Mouse (Mus musculus) CH12.LX (cell line): ENCODE measurements around the gene Dusp22. TPM values are rescaled to one million over a fixed set of nuclear protein-coding genes. Genes with fewer than 3 reads are reported as not detected.
A peak's percentile ranks its signal among the peaks of the same experiment; 100 is the strongest.

ENCODE experiments used
- DNase-seq: peaks from one replicate; pipeline ENCODE4 v3.0.0-alpha.2; 2013; ENCODE audit errors: extremely low read depth
- H3K27ac ChIP-seq: 2 replicates; pipeline ENCODE4 v1.5.1; 2012; ENCODE audit warnings: low read depth, mild to moderate bottlenecking, control low read depth, moderate library complexity; ENCODE audit not compliant: insufficient read depth
- H3K27me3 ChIP-seq: replicated peaks from 2 replicates; pipeline ENCODE3; 2012; ENCODE audit warnings: inconsistent platforms
- H3K36me3 ChIP-seq, 2 experiments: replicated peaks in 1 of 2; 2 replicates each; pipeline versions ENCODE3 to v1.6.1; 2012; ENCODE audit warnings: inconsistent platforms in 1 of 2, low read length in 1 of 2, mild to moderate bottlenecking in 1 of 2, mixed read lengths in 1 of 2, moderate library complexity in 1 of 2; ENCODE audit not compliant: control insufficient read depth in 1 of 2, insufficient read depth in 1 of 2
- H3K4me1 ChIP-seq, 2 experiments: 2 replicates each; pipeline ENCODE4 v1.6.1; 2012; ENCODE audit warnings: inconsistent platforms in 1 of 2, moderate library complexity in 1 of 2; ENCODE audit not compliant: insufficient read depth in 2 of 2, control insufficient read depth in 1 of 2
- H3K4me2 ChIP-seq: 2 replicates; pipeline ENCODE4 v1.6.1; 2012; ENCODE audit warnings: low read depth, mild to moderate bottlenecking, control low read depth; ENCODE audit not compliant: poor library complexity, insufficient read depth, severe bottlenecking
- H3K4me3 ChIP-seq, 3 experiments: fragments of 150-350 bp in 1 of 3; sonication (generic) in 1 of 3; replicated peaks in 1 of 3; 2 replicates each; pipeline versions ENCODE3 to v1.5.1; 2011 to 2012; ENCODE audit warnings: low read depth in 2 of 3, low read length in 2 of 3, mild to moderate bottlenecking in 2 of 3, moderate library complexity in 2 of 3, control low read depth in 1 of 3, improper control_type of control experiment in 1 of 3, inconsistent platforms in 1 of 3, mixed read lengths in 1 of 3; ENCODE audit not compliant: poor library complexity in 1 of 3
- H3K79me2 ChIP-seq: replicated peaks from 2 replicates; pipeline ENCODE4 v1.6.1; 2012; ENCODE audit warnings: mild to moderate bottlenecking, moderate library complexity; ENCODE audit not compliant: control insufficient read depth, poor library complexity, insufficient read depth, severe bottlenecking; ENCODE audit errors: extremely low read depth
- H3K9ac ChIP-seq: 2 replicates; pipeline ENCODE4 v1.6.1; 2012; ENCODE audit warnings: low read depth, mild to moderate bottlenecking, control low read depth, moderate library complexity; ENCODE audit not compliant: insufficient read depth
- H3K9me3 ChIP-seq: replicated peaks from 2 replicates; pipeline ENCODE3; 2012; ENCODE audit warnings: low read length, inconsistent platforms, mixed read lengths
- BHLHE40 ChIP-seq: IDR thresholded peaks from 2 replicates; pipeline ENCODE4 v1.6.1; 2011; ENCODE audit warnings: mild to moderate bottlenecking, low read depth, low read length, improper control_type of control experiment
- CHD1 ChIP-seq: IDR thresholded peaks from 2 replicates; pipeline ENCODE4 v1.6.1; 2012; ENCODE audit warnings: low read depth, low read length, improper control_type of control experiment, inconsistent platforms
- CHD2 ChIP-seq: IDR thresholded peaks from 2 replicates; pipeline ENCODE4 v1.6.1; 2011; ENCODE audit warnings: low read length, improper control_type of control experiment
- CTCF ChIP-seq, 2 experiments: IDR thresholded peaks in 1 of 2; conservative IDR thresholded peaks in 1 of 2; 2 replicates each; pipeline ENCODE4 v1.5.1; 2011 to 2012; ENCODE audit warnings: low read depth in 2 of 2, low read length in 2 of 2, improper control_type of control experiment in 1 of 2, inconsistent platforms in 1 of 2, mild to moderate bottlenecking in 1 of 2, moderate library complexity in 1 of 2
- E2F4 ChIP-seq: IDR thresholded peaks from 2 replicates; pipeline ENCODE4 v1.6.1; 2011; ENCODE audit warnings: low read depth, low read length, improper control_type of control experiment; ENCODE audit not compliant: insufficient replicate concordance
- ELF1 ChIP-seq: IDR thresholded peaks from 2 replicates; pipeline ENCODE4 v1.6.1; 2014; ENCODE audit warnings: low read depth, mild to moderate bottlenecking, inconsistent platforms, low read length, improper control_type of control experiment
- EP300 ChIP-seq: IDR thresholded peaks from 2 replicates; pipeline ENCODE4 v1.6.1; 2011; ENCODE audit warnings: low read length, improper control_type of control experiment
- ETS1 ChIP-seq: conservative IDR thresholded peaks from 2 replicates; pipeline ENCODE4 v1.6.1; 2012; ENCODE audit warnings: low read depth, mild to moderate bottlenecking, inconsistent platforms, low read length, improper control_type of control experiment, moderate library complexity
- GABPA ChIP-seq: IDR thresholded peaks from 2 replicates; pipeline ENCODE4 v1.6.1; 2012; ENCODE audit warnings: low read depth, low read length, improper control_type of control experiment, inconsistent platforms; ENCODE audit not compliant: insufficient replicate concordance
- HCFC1 ChIP-seq: IDR thresholded peaks from 2 replicates; pipeline ENCODE4 v1.6.1; 2012; ENCODE audit warnings: low read depth, mild to moderate bottlenecking, inconsistent platforms, low read length, improper control_type of control experiment
- IRF4 ChIP-seq: IDR thresholded peaks from 2 replicates; pipeline ENCODE4 v1.6.1; 2014; ENCODE audit warnings: low read depth, mild to moderate bottlenecking, inconsistent platforms, low read length, improper control_type of control experiment
- JUN ChIP-seq: IDR thresholded peaks from 2 replicates; pipeline ENCODE4 v1.6.1; 2011; ENCODE audit warnings: low read depth, mild to moderate bottlenecking, low read length, improper control_type of control experiment, moderate library complexity; ENCODE audit not compliant: insufficient read depth
- JUND ChIP-seq: conservative IDR thresholded peaks from 2 replicates; pipeline ENCODE4 v1.6.1; 2011; ENCODE audit warnings: low read depth, low read length, improper control_type of control experiment
- KAT2A ChIP-seq: IDR thresholded peaks from 2 replicates; pipeline ENCODE4 v1.6.1; 2012; ENCODE audit warnings: low read length, improper control_type of control experiment, inconsistent platforms; ENCODE audit not compliant: insufficient replicate concordance
- MAFK ChIP-seq: IDR thresholded peaks from 2 replicates; pipeline ENCODE4 v1.6.1; 2011; ENCODE audit warnings: low read length, improper control_type of control experiment; ENCODE audit not compliant: insufficient replicate concordance
- MAX ChIP-seq: IDR thresholded peaks from 2 replicates; pipeline ENCODE4 v1.6.1; 2011; ENCODE audit warnings: low read length, improper control_type of control experiment
- MAZ ChIP-seq: IDR thresholded peaks from 2 replicates; pipeline ENCODE4 v1.6.1; 2012; ENCODE audit warnings: low read depth, mild to moderate bottlenecking, inconsistent platforms, low read length, improper control_type of control experiment, moderate library complexity
- MEF2A ChIP-seq: IDR thresholded peaks from 2 replicates; pipeline ENCODE4 v1.6.1; 2014; ENCODE audit warnings: low read depth, mild to moderate bottlenecking, inconsistent platforms, low read length, improper control_type of control experiment, borderline replicate concordance
- MXI1 ChIP-seq: IDR thresholded peaks from 2 replicates; pipeline ENCODE4 v1.6.1; 2011; ENCODE audit warnings: mild to moderate bottlenecking, low read depth, low read length, improper control_type of control experiment
- MYC ChIP-seq: IDR thresholded peaks from 2 replicates; pipeline ENCODE4 v1.6.1; 2011; ENCODE audit warnings: low read depth, mild to moderate bottlenecking, improper control_type of control experiment, low read length
- NELFE ChIP-seq: IDR thresholded peaks from 2 replicates; pipeline ENCODE4 v1.6.1; 2011; ENCODE audit warnings: low read depth, low read length, improper control_type of control experiment
- NRF1 ChIP-seq: IDR thresholded peaks from 2 replicates; pipeline ENCODE4 v1.6.1; 2014; ENCODE audit warnings: low read depth, mild to moderate bottlenecking, inconsistent platforms, low read length, improper control_type of control experiment, moderate library complexity
- PAX5 ChIP-seq: IDR thresholded peaks from 2 replicates; pipeline ENCODE4 v1.6.1; 2012; ENCODE audit warnings: low read length, inconsistent platforms, mixed read lengths
- POLR2A ChIP-seq: IDR thresholded peaks from 2 replicates; pipeline ENCODE4 v1.6.1; 2011; ENCODE audit warnings: low read depth, mild to moderate bottlenecking, improper control_type of control experiment, low read length
- POLR2AphosphoS2 ChIP-seq: IDR thresholded peaks from 2 replicates; pipeline ENCODE4 v1.6.1; 2011; ENCODE audit warnings: low read depth, low read length, improper control_type of control experiment
- RAD21 ChIP-seq: IDR thresholded peaks from 2 replicates; pipeline ENCODE4 v1.6.1; 2011; ENCODE audit warnings: low read depth, mild to moderate bottlenecking, low read length, improper control_type of control experiment, moderate library complexity
- RCOR1 ChIP-seq: conservative IDR thresholded peaks from 2 replicates; pipeline ENCODE4 v1.6.1; 2012; ENCODE audit warnings: low read depth, mild to moderate bottlenecking, inconsistent platforms, low read length, improper control_type of control experiment
- SIN3A ChIP-seq: IDR thresholded peaks from 2 replicates; pipeline ENCODE4 v1.6.1; 2012; ENCODE audit warnings: low read length, improper control_type of control experiment, inconsistent platforms
- SMC3 ChIP-seq: IDR thresholded peaks from 2 replicates; pipeline ENCODE4 v1.6.1; 2011; ENCODE audit warnings: low read depth, low read length, improper control_type of control experiment
- TBP ChIP-seq: conservative IDR thresholded peaks from 2 replicates; pipeline ENCODE4 v1.6.1; 2011; ENCODE audit warnings: low read depth, low read length, improper control_type of control experiment
- TCF12 ChIP-seq: IDR thresholded peaks from 2 replicates; pipeline ENCODE4 v1.6.1; 2014; ENCODE audit warnings: low read depth, mild to moderate bottlenecking, inconsistent platforms, low read length, improper control_type of control experiment
- UBTF ChIP-seq: IDR thresholded peaks from 2 replicates; pipeline ENCODE4 v1.6.1; 2012; ENCODE audit warnings: low read depth, mild to moderate bottlenecking, inconsistent platforms, low read length, improper control_type of control experiment, moderate library complexity
- USF1 ChIP-seq: IDR thresholded peaks from 2 replicates; pipeline ENCODE4 v1.6.1; 2014; ENCODE audit warnings: low read depth, mild to moderate bottlenecking, inconsistent platforms, low read length, improper control_type of control experiment
- USF2 ChIP-seq: conservative IDR thresholded peaks from 2 replicates; pipeline ENCODE4 v1.6.1; 2011; ENCODE audit warnings: low read depth, low read length, improper control_type of control experiment
- ZC3H11A ChIP-seq: IDR thresholded peaks from 2 replicates; pipeline ENCODE4 v1.6.1; 2012; ENCODE audit warnings: low read depth, mild to moderate bottlenecking, inconsistent platforms, low read length, improper control_type of control experiment
- ZKSCAN1 ChIP-seq: IDR thresholded peaks from 2 replicates; pipeline ENCODE4 v1.6.1; 2012; ENCODE audit warnings: low read depth, inconsistent platforms, low read length, improper control_type of control experiment, borderline replicate concordance
- ZMIZ1 ChIP-seq: IDR thresholded peaks from 2 replicates; pipeline ENCODE4 v1.6.1; 2012; ENCODE audit warnings: low read depth, mild to moderate bottlenecking, inconsistent platforms, low read length, improper control_type of control experiment
- ZNF384 ChIP-seq: IDR thresholded peaks from 2 replicates; pipeline ENCODE4 v1.6.1; 2012; ENCODE audit warnings: low read depth, low read length, improper control_type of control experiment, inconsistent platforms
- dilution Hi-C: fragments of 300-500 bp; cut with MboI; formaldehyde crosslinking; loops from 2 replicates; pipeline ENCODE4 v1.14.3; 2020; ENCODE audit warnings: low sequenced_read_pairs; ENCODE audit not compliant: extremely low pct_unique_long_range_greater_than_20kb, extremely low pct_ligation_motif_present
- in situ Hi-C: fragments of 300-500 bp; cut with MboI; formaldehyde crosslinking; loops from 3 replicates; pipeline ENCODE4 v1.14.3; 2019; ENCODE audit warnings: low sequenced_read_pairs, low pct_ligation_motif_present, low pct_unique_long_range_greater_than_20kb, mixed read lengths
- polyA plus RNA-seq: library from polyadenylated mRNA; unstranded; fragments of >175 nt; gene quantifications from 2 replicates; pipeline ENCODE4 v1.2.1, GENCODE M21; 2012; ENCODE audit warnings: low read depth; ENCODE audit not compliant: insufficient read length
- total RNA-seq, 2 experiments: library from RNA; depleted of rRNA; stranded (reverse); fragments of 300-350 nt in 1 of 2; fragments of >200 nt in 1 of 2; gene quantifications; 2 replicates each; pipeline ENCODE4 v1.2.3; 2012 to 2014

Dusp22 gene
- total and polyA plus RNA-seq, 3 experiments, result 18.0 to 28.7 (median 22.5) TPM

DNA sequence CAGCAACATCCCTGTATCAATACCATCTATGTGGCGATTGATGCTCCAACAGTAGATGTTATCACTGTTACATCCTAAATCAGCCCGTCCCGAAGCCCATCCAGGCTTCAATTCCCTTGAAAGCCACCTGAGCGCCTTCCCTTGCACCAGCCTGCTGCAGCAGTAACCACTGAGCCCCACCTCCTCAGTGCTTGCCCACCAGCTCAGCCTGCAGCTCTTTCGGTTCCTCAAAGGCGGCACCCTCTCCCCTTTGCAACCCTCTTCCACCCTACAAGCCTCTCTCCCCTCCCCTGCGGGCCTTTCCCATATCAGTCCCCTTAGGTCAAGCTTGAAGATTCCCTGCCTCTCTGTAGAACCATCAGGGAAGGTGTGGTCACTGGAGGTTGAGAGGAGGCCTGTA is 68.4 kb downstream of the Dusp22 start:
- TF ChIP-seq ELF1 (peak; percentile 50; the same call in 1 of the 2 replicates), CHD1 (no peak), ZNF384 (no peak), CHD2 (peak; percentile 83), TCF12 (peak; percentile 85), TBP (no peak), JUND (no peak), UBTF (peak; percentile 68; the same call in 1 of the 2 replicates), USF2 (no peak), MAFK (no peak), ETS1 (peak; percentile 74), HCFC1 (no peak), BHLHE40 (peak; percentile 75), MYC (peak; percentile 65; the same call in 1 of the 2 replicates), MAZ (peak; percentile 90), IRF4 (peak; percentile 98), SIN3A (peak; percentile 64), EP300 (peak; percentile 88), PAX5 (no peak), RCOR1 (peak; percentile 85), ZMIZ1 (peak; percentile 58), MEF2A (peak; percentile 77), ZC3H11A (no peak), SMC3 (peak; percentile 37), KAT2A (0 out of 2 replicates have a peak, but pooled peaks have one; percentile 40), MXI1 (no peak), RAD21 (peak; percentile 8), USF1 (no peak), POLR2AphosphoS2 (no peak), MAX (0 out of 2 replicates have a peak, but pooled peaks have one; percentile 52), GABPA (no peak), POLR2A (no peak), NELFE (no peak), JUN (no peak), E2F4 (no peak), NRF1 (no peak), ZKSCAN1 (no peak), CTCF (conservative IDR thresholded peaks at IDR 0.05 in 1 of 2, IDR thresholded peaks at IDR 0.05 in 1 of 2; ENCODE audit: low read depth in 2 of 2, low read length in 2 of 2) (no peak)
- Histone ChIP-seq H3K27me3 (no peaks in the 10 kb centered on the region), H3K79me2 (no peaks in the 10 kb centered on the region), H3K4me3 (peak overlapping the region in 1 of 3 experiments; percentile 1), H3K9me3 (peaks cover 6% of the 10 kb centered on the region), H3K27ac (peak overlapping the region; percentile 90), H3K9ac (0 out of 2 replicates have a peak overlapping the region, but pooled peaks have one; percentile 8), H3K36me3 (no peaks in the 10 kb centered on the region), H3K4me1 (peaks cover 36 to 83% of the 10 kb centered on the region in 2 experiments), H3K4me2 (peak overlapping the region; percentile 35)
- in situ Hi-C loops (no loop called here), dilution Hi-C loops (no loop called here)
- peak; percentile 70 for DNase-seq
